Mouse (Mus musculus): ENCODE results near the gene Tff1.

DNA sequence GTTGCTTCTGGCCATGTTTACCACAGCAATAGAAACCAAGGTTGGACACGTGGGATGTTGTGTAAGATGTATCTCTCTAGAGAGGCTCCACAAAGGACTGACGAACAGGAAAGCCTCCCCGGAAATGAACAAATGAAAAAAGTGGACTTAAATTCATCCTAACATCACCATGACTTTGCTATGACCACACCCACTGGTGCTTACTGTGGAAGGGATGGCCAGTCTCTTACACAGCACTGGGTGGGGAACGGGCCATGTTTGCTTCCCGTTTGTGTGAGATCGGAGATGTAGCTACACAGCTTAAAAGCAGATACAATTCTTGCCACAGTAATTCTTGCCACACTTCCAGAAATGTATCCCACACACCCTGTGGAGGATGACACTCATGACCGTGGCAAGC is 31.2 kb upstream of the Tff1 start:
- no peak for TF ChIP-seq POLR2A (IDR thresholded peaks at IDR 0.05; ENCODE audit: extremely low read depth, insufficient read depth, low read length)
- TF ChIP-seq CTCF (IDR thresholded peaks at IDR 0.05; ENCODE audit: extremely low read depth, insufficient read depth, low read length), result no peak
